Mouse (Mus musculus) midbrain, embryonic 10.5 days (tissue): ENCODE data around the gene Nat8f2. TPM values are rescaled to one million over a fixed set of nuclear protein-coding genes. Genes with fewer than 3 reads are reported as not detected.
"Not testable (repeated sequence)": the region's sequence is repeated elsewhere in the genome, so short reads cannot be mapped to it uniquely, and the experiment has no call there.

Experiments used
- DNase-seq: peaks from one replicate; pipeline ENCODE4 v3.0.0-alpha.2; 2017; ENCODE audit warnings: low spot score
- H3K27ac ChIP-seq: fragments of 300-500 bp; sonication (generic); replicated peaks from 2 replicates; pipeline ENCODE4 v1.5.1; 2016; ENCODE audit warnings: mild to moderate bottlenecking
- H3K27me3 ChIP-seq: fragments of 300-500 bp; sonication (generic); 2 replicates; pipeline ENCODE4 v1.6.1; 2016; ENCODE audit warnings: low read depth, mild to moderate bottlenecking; ENCODE audit not compliant: poor library complexity, severe bottlenecking
- H3K36me3 ChIP-seq: fragments of 300-500 bp; sonication (generic); 2 replicates; pipeline ENCODE4 v1.6.1; 2016; ENCODE audit warnings: mild to moderate bottlenecking, moderate library complexity
- H3K4me1 ChIP-seq: fragments of 300-500 bp; sonication (generic); 2 replicates; pipeline ENCODE4 v1.6.1; 2016
- H3K4me3 ChIP-seq: fragments of 300-500 bp; sonication (generic); 2 replicates; pipeline ENCODE4 v1.5.1; 2016; ENCODE audit warnings: mild to moderate bottlenecking, moderate library complexity
- H3K9me3 ChIP-seq: fragments of 300-500 bp; sonication (generic); replicated peaks from 2 replicates; pipeline ENCODE4 v1.6.1; 2016; ENCODE audit warnings: mild to moderate bottlenecking
- WGBS: fragments of 180-500 bp; shearing (Covaris S2); methylation state at CpG from one replicate; pipeline ENCODE4 v1.1.7; 2016; 5-methylcytosine and 5-hydroxymethylcytosine counted together
- polyA plus RNA-seq: library from polyadenylated mRNA; unstranded; fragments of >200 nt; fragmentation: Nextera tagmentation; extraction: Ambion mirVana; gene quantifications from 2 replicates; pipeline ENCODE4 v1.2.1, GENCODE M21; 2016

Nat8f2 gene
- polyA plus RNA-seq, 1 experiment from 2014 or later: not detected

DNA sequence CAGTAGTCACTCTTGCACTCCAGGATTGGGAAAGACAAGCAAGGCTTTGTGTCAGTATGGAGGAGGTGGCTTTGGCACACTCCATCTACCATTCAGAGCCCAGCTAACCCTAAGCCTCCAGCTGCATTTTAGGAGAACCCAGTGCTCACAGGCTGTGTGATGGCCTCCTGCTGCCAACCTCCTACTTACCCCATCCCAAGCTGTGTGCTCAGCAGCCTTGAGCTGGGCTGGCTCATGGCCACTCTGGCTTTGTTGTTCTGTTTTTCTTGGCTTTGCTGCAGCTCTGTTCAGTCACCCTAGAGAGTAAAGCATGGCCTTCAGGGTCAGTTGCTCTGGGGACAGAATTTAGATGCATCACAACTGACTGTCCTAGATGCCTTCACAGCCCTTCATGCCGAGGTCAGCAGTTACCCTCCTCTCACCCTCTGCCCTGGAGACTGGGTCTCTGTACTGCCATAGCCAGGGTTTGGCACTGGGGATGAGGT, 12.7 kb downstream of the Nat8f2 start:
- Histone ChIP-seq H3K9me3 (no peaks in the 10 kb centered on the region), H3K4me3 (no peak overlapping the region), H3K27ac (no peak overlapping the region), H3K4me1 (no peaks in the 10 kb centered on the region), H3K36me3 (no peaks in the 10 kb centered on the region), H3K27me3 (no peaks in the 10 kb centered on the region)
- no peak for DNase-seq
- 88% methylated on average over 1 of the region's 1 CpGs for WGBS

GRCm38 (mm10) chr6:85853481-85853880, 15.5 kb downstream of the Nat8f2 start:
- 89% methylated on average over 3 of the region's 3 CpGs for WGBS
- Histone ChIP-seq H3K4me3 (no peak overlapping the region), H3K9me3 (no peaks in the 10 kb centered on the region), H3K27ac (no peak overlapping the region), H3K4me1 (peaks cover 7% of the 10 kb centered on the region), H3K36me3 (no peaks in the 10 kb centered on the region), H3K27me3 (no peaks in the 10 kb centered on the region)
- no peak for DNase-seq

- no peak for DNase-seq
- H3K36me3 ChIP-seq: no peaks in the 10 kb centered on the region
- WGBS: 89% methylated on average over 7 of the region's 7 CpGs
- no peak overlapping the region for H3K4me3 ChIP-seq
- peaks cover 7% of the 10 kb centered on the region for H3K4me1 ChIP-seq
- no peaks in the 10 kb centered on the region for H3K27me3 ChIP-seq
- no peaks in the 10 kb centered on the region for H3K9me3 ChIP-seq
- no peak overlapping the region for H3K27ac ChIP-seq
Measured at GRCm38 (mm10) chr6:85851062-85851773, 17.7 kb downstream of the Nat8f2 start.

- no peak overlapping the region for H3K27ac ChIP-seq
- H3K27me3 ChIP-seq: no peaks in the 10 kb centered on the region
- peaks cover 7% of the 10 kb centered on the region for H3K4me1 ChIP-seq
- no peak for DNase-seq
- H3K9me3 ChIP-seq: no peaks in the 10 kb centered on the region
- H3K36me3 ChIP-seq: no peaks in the 10 kb centered on the region
- WGBS: 25% methylated on average over 2 of the region's 2 CpGs
- H3K4me3 ChIP-seq: no peak overlapping the region
Measured at GRCm38 (mm10) chr6:85849240-85849639, 19.7 kb downstream of the Nat8f2 start.

GRCm38 (mm10) chr6:85848140-85848539, 20.8 kb downstream of the Nat8f2 start:
- WGBS: 88% methylated on average over 4 of the region's 4 CpGs
- Histone ChIP-seq H3K36me3 (no peaks in the 10 kb centered on the region), H3K27me3 (no peaks in the 10 kb centered on the region), H3K4me3 (no peak overlapping the region), H3K9me3 (no peaks in the 10 kb centered on the region), H3K4me1 (peaks cover 7% of the 10 kb centered on the region), H3K27ac (no peak overlapping the region)
- no peak for DNase-seq

GRCm38 (mm10) chr6:85846921-85847320, 22.0 kb downstream of the Nat8f2 start:
- H3K4me1 ChIP-seq: peaks cover 7% of the 10 kb centered on the region
- no peak overlapping the region for H3K27ac ChIP-seq
- H3K27me3 ChIP-seq: no peaks in the 10 kb centered on the region
- WGBS: 61% methylated on average over 1 of the region's 1 CpGs
- H3K9me3 ChIP-seq: no peaks in the 10 kb centered on the region
- no peak overlapping the region for H3K4me3 ChIP-seq
- H3K36me3 ChIP-seq: no peaks in the 10 kb centered on the region
- DNase-seq: no peak

DNA sequence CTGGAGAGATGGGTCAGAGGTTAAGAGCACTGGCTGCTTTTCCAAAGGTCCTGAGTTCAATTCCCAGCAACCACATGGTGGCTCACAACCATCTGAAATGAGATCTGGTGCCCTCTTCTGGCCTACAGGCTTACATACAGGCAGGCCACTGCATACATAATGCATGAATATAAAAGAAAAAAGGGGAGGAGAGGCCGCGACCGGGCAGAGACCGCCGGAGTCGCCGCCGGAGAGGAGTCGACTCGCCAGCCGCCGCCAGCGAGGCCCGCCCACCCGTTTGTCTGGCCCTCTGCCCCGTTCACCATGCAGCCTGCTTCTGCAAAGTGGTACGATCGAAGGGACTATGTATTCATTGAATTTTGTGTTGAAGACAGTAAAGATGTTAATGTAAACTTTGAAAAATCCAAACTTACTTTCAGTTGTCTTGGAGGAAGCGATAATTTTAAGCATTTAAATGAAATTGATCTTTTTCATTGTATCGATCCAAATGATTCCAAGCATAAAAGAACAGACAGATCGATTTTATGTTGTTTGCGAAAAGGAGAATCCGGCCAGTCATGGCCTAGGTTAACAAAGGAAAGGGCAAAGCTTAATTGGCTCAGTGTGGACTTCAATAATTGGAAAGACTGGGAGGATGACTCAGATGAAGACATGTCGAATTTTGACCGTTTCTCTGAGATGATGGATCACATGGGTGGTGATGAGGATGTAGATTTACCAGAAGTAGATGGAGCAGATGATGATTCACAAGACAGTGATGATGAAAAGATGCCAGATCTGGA, 25.1 kb downstream of the Nat8f2 start:
- H3K36me3 ChIP-seq, H3K9me3 ChIP-seq, DNase-seq, H3K27ac ChIP-seq, H3K4me3 ChIP-seq, H3K4me1 ChIP-seq, H3K27me3 ChIP-seq: not testable (repeated sequence)
- WGBS: 79% methylated on average over 25 of the region's 25 CpGs

DNA sequence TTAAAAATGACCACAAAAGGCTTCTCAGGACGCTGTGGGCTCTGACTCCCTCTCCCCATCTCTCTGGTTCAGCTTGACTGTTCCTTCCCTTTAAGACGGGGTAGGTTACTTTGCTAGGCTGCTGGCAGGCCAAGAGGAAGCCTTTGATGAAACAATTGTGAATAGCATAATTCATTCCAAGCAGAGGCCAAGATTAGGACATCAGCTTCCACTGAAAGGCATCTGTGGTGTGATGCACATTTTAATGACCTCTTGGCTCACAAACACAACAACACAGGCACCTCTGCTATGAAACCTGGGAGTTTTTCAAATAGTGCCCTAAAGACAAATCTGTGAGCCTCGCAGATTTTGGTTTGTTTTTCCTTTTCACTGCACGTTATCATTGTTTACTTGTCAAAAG, 29.0 kb downstream of the Nat8f2 start:
- 61% methylated on average over 4 of the region's 4 CpGs for WGBS
- Histone ChIP-seq H3K27me3 (no peaks in the 10 kb centered on the region), H3K36me3 (no peaks in the 10 kb centered on the region), H3K9me3 (no peaks in the 10 kb centered on the region), H3K4me1 (peaks cover 18% of the 10 kb centered on the region), H3K27ac (no peak overlapping the region), H3K4me3 (no peak overlapping the region)
- no peak for DNase-seq

DNA sequence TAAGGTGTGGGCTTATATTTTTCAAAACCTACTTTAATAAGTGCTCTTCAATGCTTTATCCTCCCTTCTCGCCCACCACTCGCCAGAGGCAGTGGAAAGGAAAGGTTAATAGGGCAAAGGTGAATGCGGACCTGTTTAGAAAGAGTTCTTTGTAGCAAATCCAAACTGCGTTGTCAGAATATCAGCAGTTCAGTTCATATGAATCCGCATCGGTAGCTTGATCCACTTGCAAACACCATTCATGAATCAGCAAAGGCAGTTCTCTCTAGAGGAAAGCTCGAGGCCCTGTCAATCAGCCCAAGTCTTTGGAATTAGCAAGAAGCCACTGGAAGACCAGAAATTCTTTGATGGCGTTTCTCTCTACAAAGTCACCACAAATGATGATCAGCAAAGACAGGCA, 30.3 kb downstream of the Nat8f2 start:
- no peaks in the 10 kb centered on the region for H3K36me3 ChIP-seq
- no peak overlapping the region for H3K4me3 ChIP-seq
- peaks cover 18% of the 10 kb centered on the region for H3K4me1 ChIP-seq
- DNase-seq: no peak
- H3K27me3 ChIP-seq: no peaks in the 10 kb centered on the region
- 63% methylated on average over 8 of the region's 8 CpGs for WGBS
- H3K27ac ChIP-seq: no peak overlapping the region
- H3K9me3 ChIP-seq: no peaks in the 10 kb centered on the region

DNA sequence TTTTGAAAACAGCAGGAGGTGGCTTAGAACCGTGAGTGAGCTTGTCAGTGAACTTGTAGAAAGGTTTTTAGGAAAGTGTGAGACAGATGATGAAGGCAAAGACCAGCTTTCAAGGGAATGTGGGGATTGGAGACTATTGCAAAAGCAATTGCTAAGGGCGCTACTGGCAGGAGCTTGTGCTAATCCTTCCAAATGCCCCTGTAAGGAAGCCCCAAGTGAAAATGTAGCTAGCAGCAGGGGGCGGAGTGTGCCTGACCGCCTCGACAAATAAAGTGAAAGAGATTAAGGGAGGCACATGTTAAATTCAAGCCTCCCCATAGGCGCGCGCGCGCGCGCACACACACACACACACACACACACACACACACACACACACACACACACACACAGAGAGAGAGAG, 31.7 kb downstream of the Nat8f2 start:
- peaks cover 18% of the 10 kb centered on the region for H3K4me1 ChIP-seq
- peak overlapping the region; percentile 21; the same call in 1 of the 2 replicates for H3K4me3 ChIP-seq
- not testable (repeated sequence) for H3K27ac ChIP-seq, H3K36me3 ChIP-seq, H3K9me3 ChIP-seq, H3K27me3 ChIP-seq
- DNase-seq: peak; percentile 59
- WGBS: 10% methylated on average over 7 of the region's 12 CpGs

- H3K27ac ChIP-seq, H3K9me3 ChIP-seq, H3K27me3 ChIP-seq, H3K4me3 ChIP-seq, H3K36me3 ChIP-seq: not testable (repeated sequence)
- WGBS: 13% methylated on average over 9 of the region's 9 CpGs
- peak; percentile 27 for DNase-seq
- H3K4me1 ChIP-seq: peaks cover 18% of the 10 kb centered on the region
Measured at GRCm38 (mm10) chr6:85836827-85837226, 32.1 kb downstream of the Nat8f2 start.

- not testable (repeated sequence) for DNase-seq, H3K27me3 ChIP-seq, H3K4me3 ChIP-seq, H3K36me3 ChIP-seq, H3K27ac ChIP-seq, H3K9me3 ChIP-seq
- H3K4me1 ChIP-seq: peaks cover 18% of the 10 kb centered on the region
- 81% methylated on average over 5 of the region's 5 CpGs for WGBS
Measured at GRCm38 (mm10) chr6:85836098-85836497, 32.9 kb downstream of the Nat8f2 start.

GRCm38 (mm10) chr6:85835104-85835503, 33.9 kb downstream of the Nat8f2 start:
- not testable (repeated sequence) for H3K36me3 ChIP-seq, H3K27ac ChIP-seq
- whole genome bisulfite sequencing: 77% methylated on average over 1 of the region's 2 CpGs

More at GRCm38 (mm10) chr6:85835104-85835503, 33.9 kb downstream of the Nat8f2 start:
- not testable (repeated sequence) for H3K27me3 ChIP-seq, H3K4me3 ChIP-seq, H3K9me3 ChIP-seq, DNase-seq
- H3K4me1 ChIP-seq: peaks cover 18% of the 10 kb centered on the region
